Mouse (Mus musculus): Measurements from ENCODE around the gene Sec61a1.

- no peak for TF ChIP-seq CTCF (IDR thresholded peaks at IDR 0.05; ENCODE audit: low read depth, low read length)
- no peak for TF ChIP-seq POLR2A (IDR thresholded peaks at IDR 0.05; ENCODE audit: borderline replicate concordance, low read depth, low read length)
Observed at GRCm38 (mm10) chr6:88521821-88522220, 3.1 kb upstream of the Sec61a1 start.
